Mouse (Mus musculus) 3134 (cell line): ENCODE data around the gene Jarid2.
"Not testable (repeated sequence)": the region's sequence is repeated elsewhere in the genome, so short reads cannot be mapped to it uniquely, and the experiment has no call there.

Experiments
- DNase-seq: peaks from one replicate; pipeline ENCODE4 v3.0.0-alpha.2; 2011; ENCODE audit warnings: low spot score; ENCODE audit not compliant: insufficient read length; ENCODE audit errors: extremely low read depth

The Jarid2 gene

DNA sequence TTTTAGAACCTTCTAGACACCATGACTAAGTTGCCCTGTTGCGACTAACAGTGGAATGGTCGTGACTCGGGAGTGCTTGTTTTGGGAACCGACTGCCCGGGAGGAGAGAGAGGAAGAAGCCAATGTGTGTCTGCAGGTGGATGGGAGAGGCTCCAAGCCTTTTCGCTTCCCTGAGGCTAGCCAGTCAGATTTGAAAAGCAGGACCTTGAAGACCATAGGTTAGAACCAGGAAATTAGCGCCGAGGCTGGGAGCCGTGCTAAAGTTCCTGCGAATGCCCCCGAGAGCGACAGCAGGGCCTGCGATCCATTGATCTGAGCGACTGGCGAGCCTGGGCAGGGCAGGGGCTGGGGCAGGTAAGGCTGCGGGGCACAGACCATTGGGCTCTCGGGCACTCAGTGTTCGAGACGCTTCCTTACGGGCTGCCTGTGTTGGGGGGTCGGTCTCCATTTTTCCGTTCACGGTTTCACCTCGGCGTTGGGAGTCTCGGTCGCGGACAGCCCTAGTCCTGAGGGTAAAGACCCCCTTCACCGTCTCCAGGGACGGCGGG lies at the start of gene Jarid2:
Gene Jarid2 (plus strand): TSS at position 51 of the 548 bp plus-strand sequence.
- DNase-seq, result peak; percentile 21

- no peak for DNase-seq
Observed at GRCm38 (mm10) chr13:44681051-44681450, 48.2 kb upstream of the Jarid2 start.

DNA sequence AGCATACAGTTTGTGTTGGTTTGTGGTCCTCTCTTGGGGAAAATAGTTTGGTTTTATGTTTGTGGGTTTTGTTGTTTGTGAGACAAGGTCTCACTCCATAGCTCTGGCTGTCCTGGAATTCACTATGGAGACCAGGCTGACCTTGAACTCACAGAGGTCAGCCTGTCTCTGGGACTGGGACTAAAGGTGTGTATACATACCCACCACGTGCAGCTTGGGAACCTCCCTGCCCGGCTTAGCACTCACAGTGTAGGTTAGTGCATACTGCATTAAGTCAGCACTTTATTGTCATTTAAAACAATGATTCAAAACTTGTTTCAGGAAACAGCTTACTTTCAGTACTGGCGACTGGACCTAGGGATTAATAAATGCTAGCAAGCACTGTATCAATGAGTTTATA lies 41.1 kb upstream of the Jarid2 start:
- no peak for DNase-seq

DNA sequence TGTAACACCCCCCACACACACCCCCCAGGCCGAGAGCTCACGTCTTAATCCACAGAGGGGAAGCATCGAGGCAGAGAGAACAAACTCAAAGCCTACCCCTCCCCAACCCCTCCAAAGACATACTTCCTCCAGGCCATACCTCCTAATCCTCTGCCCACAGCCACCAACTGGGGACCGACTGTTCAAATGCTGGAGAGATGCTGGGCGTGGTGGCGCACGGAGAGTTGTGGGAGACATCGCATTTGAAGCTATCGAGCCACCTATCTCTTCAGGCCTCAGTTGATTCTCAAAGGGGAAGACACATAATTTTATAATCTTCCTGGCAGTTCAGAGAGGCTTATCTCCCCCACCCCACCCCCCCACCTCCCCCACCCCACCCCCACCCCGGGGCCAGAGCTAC lies 31.6 kb upstream of the Jarid2 start:
- no peak for DNase-seq

GRCm38 (mm10) chr13:44704036-44704801 lies 25.1 kb upstream of the Jarid2 start:
- no peak for DNase-seq

- no peak for DNase-seq
Observed at GRCm38 (mm10) chr13:44705031-44705742, 24.1 kb upstream of the Jarid2 start.

DNA sequence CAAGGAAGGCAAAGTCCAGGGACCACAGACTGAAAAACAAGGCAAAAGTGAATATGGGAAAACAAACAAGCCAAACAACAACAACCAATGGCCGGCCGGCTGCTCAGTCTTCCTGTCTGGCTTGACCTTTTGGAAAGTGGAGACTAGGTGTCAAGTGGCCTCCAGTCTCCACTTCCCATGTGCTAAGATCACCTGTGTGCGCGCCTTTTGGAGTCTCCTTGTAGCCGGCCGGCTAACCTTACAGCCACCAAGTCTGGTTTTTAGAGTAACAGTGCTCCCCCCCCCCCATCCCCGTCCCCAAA lies 23.6 kb upstream of the Jarid2 start:
- no peak for DNase-seq

DNA sequence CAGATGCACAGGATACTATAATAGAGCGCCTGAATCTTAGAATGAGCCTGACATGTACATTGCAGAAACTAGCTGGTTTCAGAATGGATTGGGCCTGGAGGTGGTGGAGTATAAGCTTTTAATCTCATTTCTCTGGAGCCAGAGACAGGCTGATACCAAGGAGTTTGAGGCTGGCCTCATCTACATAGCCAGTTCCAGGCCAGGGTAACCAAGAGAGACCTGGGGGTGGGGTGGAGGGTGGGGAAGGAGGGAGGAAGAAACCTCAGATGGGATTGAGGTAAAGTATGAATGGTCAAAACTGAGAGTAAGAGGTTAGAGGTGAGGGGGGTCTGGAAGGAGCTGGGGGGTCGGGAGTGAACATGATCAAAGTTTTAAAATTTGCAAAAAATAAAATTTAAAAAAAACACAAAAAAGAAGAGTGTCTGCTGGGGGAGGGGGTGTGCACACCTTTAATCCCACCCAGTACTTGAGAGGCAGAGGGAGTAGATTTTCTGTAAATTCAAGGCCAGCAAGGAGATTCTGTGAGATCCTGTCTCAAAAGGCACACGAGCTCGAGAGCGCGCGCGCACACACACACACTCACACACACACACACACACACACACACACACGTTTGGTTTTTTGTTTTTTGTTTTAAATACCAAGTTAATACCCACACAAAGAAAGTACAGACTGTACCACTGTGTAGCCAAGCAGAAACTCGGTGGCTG lies 22.9 kb upstream of the Jarid2 start:
- no peak for DNase-seq

GRCm38 (mm10) chr13:44707176-44707575 lies 22.1 kb upstream of the Jarid2 start:
- no peak for DNase-seq

DNA sequence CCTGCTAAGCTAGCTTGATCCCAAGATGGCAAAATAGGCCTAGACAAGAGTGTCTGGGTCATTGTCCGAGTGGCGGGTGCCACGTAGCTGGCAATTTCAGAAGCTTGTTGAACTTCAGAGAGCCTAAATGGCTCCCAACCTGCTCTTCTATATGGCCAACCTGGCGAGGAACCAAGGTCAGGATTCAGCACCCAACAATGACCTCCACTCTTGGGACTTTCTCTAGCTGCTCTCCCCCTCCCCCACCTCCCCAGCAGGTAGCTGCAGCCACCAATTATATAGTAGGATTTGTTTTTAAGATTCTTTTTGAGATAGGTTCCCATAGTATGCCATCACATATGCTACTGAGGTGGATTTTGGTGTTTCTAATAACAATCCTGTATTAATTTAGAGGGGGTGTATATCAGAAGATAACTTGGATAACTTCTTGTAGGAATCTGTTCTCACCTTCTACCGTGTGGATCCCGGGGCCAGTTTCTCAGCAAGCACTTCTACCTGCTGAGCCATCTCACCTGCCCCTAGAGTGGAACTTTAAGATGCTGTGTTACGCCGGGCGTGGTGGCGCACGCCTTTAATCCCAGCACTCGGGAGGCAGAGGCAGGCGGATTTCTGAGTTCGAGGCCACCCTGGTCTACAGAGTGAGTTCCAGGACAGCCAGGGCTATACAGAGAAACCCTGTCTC lies 20.8 kb upstream of the Jarid2 start:
- DNase-seq, result no peak

- DNase-seq, result no peak
Observed at GRCm38 (mm10) chr13:44709747-44710480, 19.4 kb upstream of the Jarid2 start.

GRCm38 (mm10) chr13:44711062-44711461 lies 18.2 kb upstream of the Jarid2 start:
- DNase-seq, result no peak

DNA sequence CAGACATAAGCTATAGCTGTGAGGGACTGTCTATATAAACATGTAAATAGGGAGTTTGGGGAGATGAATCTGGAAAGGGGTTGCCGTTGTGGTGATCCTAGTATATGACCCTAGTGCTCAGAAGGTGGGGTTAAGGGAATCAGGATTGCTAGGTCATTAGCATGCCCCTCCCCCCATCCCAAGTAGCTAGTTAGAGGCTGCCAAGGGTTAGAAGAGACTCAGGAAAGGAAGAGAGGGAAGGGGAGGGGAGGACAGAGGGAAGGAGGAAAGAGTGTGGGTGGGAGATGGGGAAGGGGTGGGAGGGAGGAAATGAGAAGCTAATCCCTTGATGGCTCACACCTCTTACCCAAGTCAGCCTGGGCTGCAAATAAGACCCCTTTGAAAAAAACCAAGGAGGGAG lies 17.4 kb upstream of the Jarid2 start:
- no peak for DNase-seq

DNA sequence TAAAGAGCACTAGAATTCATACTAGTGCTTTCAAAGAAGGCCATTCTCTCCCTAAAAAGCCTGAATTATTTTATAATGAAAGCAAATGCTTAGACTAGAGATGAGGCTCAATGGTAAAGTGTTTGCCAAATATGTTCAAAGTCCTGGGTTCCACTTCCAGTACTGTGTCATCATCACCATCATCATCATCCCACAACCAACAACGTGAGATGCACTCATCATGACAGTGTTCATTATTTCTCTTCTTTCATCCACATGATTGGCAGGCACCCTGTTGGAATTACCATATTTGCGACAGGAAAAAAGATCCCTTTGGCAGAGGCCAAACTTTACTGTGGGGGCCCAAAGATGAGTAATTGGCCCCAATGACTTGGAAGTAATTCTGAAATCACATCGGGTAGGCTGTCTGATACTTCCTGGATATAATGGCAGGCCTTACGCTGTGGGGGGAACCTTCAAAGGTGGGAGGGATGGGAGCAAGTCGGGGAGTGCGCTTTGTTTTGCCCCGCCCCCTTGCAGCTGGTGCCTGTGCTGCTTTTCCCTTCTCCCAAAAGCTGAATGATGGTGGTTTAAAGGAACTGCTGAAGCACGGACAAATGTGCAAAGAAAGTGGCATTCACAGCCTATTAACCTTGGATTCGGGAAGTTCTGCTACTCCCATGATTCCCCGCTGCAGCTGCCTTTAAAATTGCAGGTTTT lies 13.9 kb upstream of the Jarid2 start:
- DNase-seq, result no peak

DNA sequence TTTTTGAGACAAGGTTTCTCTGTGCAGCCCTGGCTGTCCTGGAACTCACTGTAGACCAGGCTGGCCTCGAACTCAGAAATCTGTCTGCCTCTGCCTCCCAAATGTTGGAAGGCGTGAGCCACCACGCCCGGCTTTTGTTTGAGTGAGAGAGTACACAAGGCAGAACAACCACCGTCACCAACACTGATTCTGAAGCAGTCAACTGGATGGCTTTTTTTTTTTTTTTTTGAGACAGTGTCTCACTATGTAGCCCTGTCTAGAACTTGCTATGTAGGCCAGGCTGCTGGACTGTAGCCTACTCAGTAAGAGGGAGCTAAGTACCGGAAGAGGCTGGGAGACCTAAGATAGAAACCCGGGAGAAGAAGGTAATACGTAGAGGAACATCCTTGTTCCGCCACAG lies 11.4 kb upstream of the Jarid2 start:
- DNase-seq, result no peak

GRCm38 (mm10) chr13:44718465-44718864 lies 10.8 kb upstream of the Jarid2 start:
- not testable (repeated sequence) for DNase-seq

DNA sequence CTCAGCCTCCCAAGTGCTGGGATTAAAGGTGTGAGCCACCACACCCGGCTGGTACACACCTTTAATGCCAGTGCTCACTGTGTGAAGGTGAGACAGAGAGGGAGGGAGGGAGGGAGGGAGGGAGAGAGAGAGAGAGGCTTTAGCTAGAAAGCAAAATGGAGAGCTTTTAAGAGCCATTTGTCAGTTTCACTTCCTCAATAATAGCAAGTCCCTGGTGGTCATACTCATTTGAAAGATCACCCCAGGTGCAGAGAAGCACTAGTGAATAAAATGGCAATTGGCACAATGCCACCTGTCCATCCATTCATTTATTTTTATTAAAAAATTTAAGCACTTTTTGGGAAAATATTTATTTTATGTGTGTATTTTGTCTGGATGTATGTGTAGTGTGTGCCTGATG lies 9.2 kb upstream of the Jarid2 start:
- DNase-seq, result no peak

- DNase-seq, result no peak
Observed at GRCm38 (mm10) chr13:44721891-44722547, 7.3 kb upstream of the Jarid2 start.

DNA sequence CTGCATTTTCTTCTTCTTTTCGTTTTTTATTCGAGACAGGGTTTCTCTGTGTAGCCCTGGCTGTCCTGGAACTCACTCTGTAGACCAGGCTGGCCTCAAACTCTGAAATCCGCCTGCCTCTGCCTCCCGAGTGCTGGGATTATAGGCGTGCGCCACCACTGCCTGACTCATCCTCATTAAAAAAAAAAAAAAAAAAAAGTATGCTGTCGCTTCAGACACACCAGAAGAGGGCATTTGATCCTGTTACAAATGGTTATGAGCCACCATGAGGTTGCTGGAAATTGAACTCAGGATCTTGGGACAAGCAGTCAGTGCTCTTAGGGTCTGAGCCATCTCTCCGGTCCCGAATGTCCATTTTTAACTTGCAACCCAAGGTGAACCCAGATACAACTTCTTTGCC lies 5.8 kb upstream of the Jarid2 start:
- DNase-seq, result not testable (repeated sequence)
